Mouse (Mus musculus) urinary bladder, postnatal 36 days (tissue): ENCODE results near the gene Polr1c.

Experiments
- DNase-seq, 2 experiments: peaks; one replicate each; pipeline ENCODE4 v3.0.0; 2022; ENCODE audit warnings: low spot score in 2 of 2, mixed read lengths in 1 of 2

Gene Polr1c

DNA sequence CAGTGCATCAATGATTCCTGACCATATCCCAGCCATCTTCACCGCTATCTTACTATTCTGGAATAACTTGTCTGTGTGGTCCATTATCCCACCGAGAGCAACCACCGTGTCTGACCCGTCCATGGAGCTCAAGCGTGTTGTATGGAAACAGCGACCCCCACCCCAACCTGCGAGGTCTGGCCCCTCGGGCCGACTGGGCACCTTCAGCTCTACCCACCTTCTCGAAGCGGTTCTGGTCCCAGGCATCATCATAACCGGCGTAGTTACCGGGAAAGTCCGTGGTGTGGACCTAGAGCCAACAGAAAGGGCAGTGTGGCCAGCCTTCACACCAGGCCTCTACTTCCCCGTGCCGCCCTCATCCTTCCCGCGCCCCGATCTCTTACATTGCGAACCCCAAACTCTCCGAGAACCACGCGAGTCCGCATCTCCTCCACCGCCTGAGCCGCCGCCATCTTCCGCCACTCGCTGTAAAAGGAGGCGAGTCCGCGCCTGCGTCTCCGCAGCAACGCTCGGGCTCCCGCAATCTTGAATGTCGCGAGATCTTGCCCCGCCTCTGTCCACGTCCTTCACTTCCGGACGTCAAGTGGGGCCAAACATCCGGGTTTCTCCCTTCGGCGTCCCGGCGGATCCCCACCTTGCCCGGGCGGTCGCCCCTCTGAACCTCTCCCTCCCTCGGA, at the start of gene Polr1c, which contains the start of gene Yipf3:
Gene Polr1c, minus strand, starts transcription at position 543 of the 677 bp plus-strand sequence.
Gene Yipf3, plus strand, starts transcription at position 569 of the 677 bp plus-strand sequence.
- peak; percentile 93 to 96 for DNase-seq

DNA sequence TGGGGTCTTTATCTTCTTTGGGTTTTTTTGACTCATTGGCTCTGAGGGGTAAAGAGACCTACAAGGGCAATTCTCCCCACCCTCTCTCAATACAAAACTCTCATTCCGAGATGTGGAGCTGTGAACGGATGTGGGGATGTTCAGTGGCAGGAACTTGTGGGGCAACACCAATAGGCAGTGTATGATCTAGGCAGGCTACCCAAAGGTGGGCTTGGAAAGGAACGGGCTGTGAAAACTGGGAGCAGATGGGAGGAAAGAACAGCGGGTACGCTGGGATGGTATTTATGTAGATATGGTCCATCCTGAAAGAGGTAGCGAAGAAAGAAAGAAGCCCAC, 49.1 kb upstream of the Polr1c start:
- DNase-seq = no peak

DNA sequence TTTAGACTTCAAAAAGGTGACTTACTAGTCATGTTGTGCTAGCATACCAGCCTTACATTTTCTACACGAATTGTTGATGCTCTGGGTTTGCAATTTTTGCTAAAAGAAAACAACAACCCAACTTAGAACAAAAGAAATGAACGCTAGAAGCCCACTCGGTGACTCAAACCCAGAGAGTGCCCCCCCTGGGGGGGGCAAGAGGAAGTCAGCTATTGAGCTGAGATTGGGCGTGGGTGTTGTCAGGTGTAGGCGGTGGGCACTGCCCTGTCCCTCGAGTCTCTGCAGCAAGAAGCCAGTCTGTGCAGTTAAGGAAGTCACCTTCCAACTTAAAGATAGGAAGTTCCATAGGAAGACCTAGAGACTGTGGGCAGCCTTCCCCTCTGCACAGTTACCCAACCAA, 48.7 kb upstream of the Polr1c start:
- DNase-seq = no peak

DNA sequence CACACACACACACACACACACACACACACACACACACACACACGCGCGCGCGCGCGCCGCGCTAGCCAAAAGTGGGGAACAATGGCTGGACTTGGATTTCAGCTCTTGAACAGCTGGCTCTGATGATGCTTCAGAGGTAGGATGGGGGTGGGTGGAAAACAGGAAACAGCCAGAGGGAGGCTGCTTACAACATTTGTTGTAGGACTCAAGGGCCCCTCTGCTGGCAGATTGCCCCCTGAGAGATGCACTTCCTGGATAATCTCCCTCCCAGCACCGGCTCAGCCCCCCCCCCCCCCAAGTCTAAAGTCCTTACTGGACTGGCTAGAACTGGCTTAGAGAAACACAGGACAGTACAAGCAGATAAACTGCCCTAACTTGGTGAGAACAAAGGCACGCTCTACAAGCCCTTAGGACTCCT, 39.8 kb upstream of the Polr1c start:
- DNase-seq = no peak

DNA sequence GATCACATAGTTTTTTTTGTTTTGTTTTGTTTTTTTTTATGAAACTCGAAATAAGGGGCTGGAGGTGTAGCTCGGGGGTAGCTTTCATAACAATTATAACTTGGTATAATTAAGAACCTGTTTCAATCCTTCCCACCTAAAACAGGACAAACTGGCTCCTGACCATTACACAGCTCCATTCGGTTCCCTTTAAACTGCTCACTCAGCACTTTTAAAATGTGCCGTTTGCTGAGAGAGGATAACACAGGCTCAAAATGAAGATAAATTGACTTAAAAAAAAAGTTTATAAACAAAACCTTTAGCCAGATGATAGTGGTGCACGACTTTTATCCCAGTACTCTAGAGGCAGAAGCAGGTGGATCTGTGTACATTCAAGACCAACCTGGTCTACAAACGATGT, 37.6 kb upstream of the Polr1c start:
- DNase-seq = no peak

DNA sequence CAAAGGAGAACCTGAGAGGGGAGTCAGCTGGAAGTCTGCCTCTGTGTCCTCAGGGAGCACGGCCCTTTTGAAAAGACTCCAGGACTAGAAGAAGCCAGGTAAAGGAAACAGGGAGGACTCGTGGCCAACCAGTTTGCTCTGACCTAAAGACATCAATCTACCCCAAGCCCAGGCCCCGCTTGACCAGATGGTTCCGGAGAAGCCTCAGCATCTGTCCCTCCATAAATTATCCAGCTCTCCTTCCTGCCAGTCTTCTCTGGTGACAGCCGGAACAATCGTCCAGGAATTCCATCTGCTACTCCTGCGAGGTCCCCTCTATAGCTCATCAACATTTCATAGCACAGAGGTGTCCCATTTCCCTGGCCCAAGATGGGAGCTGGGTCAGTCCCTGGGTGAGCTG, 36.8 kb upstream of the Polr1c start:
- DNase-seq = no peak

DNA sequence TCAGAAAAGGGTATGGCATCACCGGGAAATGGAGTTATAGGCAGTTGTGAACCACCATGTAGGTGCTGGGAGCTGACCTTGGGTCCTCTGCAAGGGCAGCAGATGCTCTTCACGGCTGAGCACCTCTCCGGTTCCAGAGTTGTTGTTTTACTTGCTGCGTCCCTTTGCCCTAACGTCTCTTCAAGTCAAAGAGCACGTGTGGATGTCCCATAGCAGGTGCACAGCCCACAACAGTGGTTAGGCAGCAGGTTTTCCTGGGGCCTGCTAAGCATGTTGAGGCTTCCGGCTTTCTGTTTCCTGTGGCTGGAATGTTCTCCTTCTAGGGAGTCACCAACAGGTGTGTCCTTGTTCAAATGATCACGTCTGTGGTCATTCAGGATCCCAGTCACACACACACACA, 36.1 kb upstream of the Polr1c start:
- no peak for DNase-seq

DNA sequence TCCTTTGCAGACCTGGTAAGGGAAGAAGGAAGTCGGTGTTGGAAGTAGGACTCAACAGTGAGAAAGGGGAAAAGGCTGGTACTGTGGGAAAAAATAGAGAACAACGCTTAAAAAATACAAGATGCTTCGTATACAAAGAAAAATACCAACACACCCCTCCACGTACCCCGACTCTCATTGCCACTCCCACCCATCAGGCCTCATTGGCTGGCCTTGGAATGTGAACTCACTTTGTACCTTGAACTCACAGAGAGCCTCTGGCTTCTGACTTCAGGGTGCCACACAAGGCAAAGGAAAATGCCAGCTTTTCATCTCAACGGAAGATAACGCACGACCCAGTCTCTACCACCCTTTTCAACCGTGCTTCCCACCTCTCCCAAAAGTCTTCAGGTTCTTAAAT, 35.3 kb upstream of the Polr1c start:
- no peak for DNase-seq

DNA sequence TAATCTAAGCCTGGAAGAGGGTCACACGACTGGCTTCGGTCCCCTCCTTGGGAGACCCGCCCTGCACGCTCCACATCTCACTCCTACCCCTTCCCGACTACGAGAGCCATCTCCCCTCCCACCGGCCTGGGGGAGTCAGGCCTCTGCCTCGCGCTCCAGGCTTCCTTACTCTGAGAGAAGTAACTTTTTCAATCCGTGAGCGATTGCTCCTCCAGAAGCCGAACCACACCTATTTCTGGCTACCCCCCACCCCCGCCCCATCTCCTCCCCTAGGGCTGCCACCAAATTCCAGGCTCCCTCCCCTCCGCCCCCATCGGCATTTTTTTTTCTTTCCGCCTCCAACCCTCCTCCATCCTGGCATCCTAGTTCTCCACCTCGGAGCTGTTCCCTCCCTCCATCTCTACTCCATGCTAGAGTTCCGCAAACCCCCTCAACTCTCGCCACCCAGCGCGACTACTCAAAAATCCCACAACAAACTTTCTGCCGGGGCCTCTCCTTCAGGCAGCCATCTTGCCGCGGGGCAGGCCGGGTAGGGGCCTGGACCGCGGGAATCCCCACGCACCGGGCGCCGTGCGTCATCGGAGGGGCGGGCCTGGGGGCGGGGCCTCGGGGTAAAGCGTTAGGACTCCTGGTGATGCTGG, 34.7 kb upstream of the Polr1c start, which contains the start of gene Tjap1:
Gene Tjap1, minus strand, starts transcription at position 544 of the 641 bp plus-strand sequence.
- peak; percentile 76 to 87 for DNase-seq

DNA sequence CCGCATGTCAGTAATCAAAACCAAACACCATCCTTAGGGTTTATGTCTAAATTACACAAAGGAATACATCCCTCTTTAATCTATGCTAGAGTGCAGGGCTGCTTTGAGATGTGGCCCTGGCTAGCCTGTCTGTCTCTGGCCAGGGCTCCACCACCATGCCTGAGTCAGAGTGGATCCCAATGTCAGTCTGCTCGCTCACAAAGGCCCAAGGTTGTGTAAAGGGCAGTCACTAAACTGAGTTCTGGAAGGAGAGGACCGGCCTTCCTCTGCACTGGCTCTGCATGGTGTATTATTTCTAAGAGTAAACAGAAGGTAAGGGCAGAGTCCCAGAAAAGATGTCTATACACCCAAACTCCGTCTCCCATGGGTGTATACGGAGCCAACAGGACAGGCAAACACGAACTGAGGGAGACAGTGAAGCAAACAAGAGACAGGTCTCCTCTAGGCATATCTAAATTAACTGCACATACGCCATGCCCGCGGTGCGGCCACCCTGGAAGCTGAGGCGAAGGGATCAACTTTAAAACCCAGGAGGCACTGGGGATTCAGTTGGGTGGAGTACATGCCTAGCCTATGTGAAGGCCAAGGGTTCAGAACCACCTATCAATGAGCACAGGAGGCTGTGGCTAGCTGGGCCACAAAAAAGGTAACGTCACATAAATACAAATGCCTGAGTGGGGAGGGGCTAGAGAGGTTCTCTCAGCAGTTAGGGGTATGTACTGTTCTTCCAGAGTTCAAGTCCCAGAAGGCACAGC, 30.3 kb upstream of the Polr1c start:
- no peak for DNase-seq

DNA sequence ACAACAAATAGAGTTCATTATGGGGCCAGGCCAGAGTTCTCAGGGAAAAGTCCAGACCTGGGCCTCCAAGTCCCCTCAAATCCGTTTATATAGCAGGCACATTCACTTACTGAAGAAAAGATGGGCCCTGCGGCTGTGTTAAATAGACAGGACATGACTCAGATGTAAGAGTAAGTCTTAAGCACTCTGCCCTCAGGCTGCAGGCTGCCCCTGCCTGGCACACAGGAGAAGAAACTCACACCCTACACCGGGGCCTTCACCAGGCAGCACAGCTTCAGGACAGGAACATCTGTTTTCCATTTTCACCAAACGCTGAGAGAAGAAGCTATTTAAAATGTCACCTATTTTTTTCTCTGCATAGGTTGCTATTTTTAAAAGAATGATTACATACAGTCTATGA, 29.7 kb upstream of the Polr1c start:
- DNase-seq = no peak

DNA sequence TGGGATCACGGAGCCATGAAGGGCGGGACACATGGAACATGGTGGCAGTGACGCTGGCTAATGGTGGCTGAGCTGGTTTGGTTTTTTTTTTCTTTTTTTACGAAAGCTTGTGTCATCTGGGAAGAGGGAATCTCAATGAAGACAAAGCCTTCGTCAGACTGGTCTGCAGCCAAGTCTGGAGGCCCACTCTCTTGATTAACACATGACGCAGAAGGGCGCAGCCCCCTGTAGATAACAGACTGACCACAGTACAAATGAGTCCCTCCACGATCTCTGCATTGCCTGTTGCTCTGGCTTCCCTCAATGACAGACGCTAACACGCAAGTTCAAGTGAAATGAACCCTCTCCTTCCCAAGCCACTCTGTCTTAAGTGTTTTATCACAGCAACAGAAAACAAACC, 27.7 kb upstream of the Polr1c start:
- DNase-seq = no peak

DNA sequence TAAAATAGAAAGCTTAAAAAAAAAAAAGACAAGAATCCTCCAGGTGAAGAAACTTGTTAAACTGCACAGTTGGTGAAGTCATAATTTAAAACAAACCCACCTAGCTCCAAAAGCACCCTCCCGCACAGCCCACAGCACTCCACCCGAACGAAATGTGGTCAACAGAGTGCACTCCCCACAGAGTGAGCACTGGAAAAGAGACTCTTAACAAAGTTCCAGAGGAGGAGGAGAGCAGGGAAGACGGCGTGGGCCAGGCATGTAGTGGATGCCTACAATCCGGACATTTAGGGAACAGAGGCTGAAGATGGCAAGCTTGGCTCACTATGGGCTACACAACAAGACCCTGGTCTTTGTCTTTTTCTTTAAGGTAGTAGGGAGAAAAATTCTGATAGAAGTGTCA, 27.2 kb upstream of the Polr1c start:
- DNase-seq = no peak

DNA sequence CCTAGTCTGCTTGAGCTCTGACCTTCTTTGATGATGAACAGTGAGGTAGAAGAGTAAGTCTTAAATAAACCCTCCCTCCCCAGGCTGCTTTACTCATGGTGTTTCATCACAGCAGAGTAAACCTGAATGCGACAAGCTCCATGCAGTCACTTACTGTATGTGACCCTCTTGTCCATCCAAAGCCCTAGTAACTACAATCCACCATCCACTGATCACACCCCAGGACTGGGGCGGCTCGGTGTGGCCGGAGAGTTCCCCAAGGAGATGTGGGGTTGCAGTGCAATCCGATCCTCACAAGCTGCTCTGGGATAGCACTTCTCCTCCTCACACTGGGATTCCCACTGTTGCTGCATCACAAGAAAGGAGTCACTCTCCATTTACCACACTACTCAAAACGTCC, 26.6 kb upstream of the Polr1c start:
- no peak for DNase-seq

DNA sequence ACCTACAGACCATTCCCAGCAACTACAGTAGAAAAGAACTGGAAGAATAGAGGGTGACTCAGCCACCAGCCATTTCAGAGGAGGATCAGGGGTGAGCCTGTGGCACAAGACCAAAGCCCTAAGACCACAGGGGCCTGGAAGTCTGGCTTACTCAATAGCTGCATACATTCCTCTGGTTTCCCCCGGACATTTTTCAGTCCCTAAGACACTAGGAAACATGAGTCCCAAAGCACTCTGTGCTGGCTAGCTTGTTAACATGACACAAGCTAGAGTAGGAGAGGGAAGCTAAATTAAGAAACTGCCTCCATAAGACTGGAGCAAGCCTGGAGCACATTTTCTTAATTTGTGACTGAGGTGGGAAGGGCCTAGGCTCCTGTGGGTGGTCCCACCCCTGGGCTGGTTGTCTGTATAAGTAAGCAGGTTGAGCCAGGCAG, 26.0 kb upstream of the Polr1c start:
- no peak for DNase-seq

DNA sequence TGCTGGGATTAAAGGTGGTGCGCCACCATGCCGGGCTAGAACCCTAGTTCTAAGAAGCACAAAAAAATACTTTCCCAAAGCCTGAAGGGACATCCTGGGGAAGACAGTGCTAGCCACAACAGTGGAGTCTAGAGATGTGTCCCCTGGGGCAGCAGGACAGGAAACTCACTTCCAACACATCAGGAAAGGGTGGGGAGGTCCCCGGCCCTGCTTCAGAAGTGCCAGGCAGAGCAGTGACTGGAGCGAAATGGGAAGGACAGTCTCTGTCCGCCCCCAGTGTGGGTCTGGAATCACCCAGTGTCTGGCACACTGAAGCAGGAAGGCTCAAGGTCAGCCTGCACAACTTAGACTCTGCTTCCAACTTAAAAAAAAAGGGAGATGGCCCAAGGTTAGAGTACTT, 24.8 kb upstream of the Polr1c start:
- no peak for DNase-seq

DNA sequence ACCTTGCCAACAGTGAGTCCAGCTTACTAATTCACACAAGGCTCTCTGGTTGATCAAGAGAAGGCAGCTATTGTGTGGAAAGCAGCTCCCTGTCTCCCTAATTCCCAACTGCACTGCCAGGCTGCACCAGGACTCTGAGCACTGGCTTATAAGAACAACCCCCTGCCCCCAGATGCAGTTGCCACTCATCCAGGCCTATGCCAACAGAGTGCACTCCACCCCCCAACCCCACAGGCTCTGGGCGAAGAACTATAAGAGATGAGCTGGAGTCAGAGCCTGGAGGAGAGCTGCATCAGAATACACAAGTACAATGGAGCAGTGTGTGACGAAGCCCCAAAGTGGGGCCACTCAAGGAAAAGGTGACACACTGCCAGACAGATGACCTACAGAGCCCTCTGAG, 24.2 kb upstream of the Polr1c start:
- DNase-seq = no peak

DNA sequence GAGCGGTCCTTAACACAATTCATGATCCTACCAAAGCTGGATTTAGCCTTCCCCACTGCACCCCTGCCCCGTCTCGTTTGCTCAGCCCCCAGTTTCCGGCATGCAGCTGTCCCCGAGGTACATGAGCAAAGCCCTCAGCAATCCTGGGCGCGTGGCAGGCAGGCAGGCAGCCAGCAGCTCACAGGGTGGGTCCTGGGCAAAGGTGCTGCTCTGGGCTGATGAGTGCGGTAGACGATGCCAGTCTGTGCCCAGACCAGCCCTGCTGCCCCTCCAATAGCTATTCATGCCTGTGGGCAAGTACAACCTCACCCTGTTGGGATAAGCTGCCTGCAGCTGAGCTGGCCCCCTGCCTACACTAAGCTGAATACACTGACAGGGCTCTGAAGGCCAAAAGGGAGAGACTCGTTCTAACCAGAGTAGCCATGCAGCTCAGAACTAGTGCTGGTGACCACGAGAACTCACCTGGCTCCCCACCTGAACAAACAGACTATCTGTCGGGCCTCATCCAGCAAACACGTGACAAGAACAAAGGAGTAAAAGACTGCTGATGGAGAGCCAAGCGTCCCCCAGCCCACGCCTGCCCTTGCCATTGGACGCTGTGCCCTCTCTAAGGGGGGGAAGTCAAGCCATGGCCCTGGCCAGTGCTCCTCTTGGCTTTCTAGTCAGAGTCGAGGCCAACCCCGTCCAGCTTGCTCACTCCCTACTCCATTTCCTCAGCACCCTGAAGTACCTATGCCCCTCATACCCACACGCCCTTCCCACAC, 22.1 kb upstream of the Polr1c start:
- DNase-seq = peak; percentile 58 to 60

DNA sequence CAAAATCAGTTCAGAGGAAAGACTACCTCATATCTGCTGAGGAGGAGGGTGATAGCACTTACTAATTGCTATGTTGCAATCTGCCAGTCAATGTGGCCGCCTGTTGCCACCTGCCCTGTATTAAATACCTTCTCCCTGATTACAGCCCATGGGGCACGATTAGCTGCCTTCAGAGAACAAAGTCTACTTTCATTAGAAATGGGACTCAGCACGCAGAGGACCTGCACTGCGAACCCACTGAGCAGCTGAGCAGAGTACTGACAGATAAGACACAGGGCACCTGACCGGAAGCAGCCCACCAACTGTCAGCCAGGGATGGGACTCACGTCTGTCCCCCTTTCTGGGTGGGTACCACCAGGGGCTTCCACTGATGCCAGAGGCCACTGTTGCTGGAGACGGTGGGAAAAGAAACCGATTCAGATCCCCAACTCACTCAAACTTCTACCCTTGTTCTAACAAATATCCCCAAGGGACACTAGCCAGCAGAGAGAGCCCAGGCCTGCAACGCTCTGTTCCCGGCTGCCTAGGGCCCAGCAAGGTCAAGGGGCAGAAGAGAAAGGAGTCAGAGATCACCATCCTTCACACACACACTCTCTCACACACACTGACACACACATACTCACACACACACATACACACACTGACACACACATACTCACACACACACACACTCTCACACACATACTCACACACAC, 20.3 kb upstream of the Polr1c start:
- no peak for DNase-seq

DNA sequence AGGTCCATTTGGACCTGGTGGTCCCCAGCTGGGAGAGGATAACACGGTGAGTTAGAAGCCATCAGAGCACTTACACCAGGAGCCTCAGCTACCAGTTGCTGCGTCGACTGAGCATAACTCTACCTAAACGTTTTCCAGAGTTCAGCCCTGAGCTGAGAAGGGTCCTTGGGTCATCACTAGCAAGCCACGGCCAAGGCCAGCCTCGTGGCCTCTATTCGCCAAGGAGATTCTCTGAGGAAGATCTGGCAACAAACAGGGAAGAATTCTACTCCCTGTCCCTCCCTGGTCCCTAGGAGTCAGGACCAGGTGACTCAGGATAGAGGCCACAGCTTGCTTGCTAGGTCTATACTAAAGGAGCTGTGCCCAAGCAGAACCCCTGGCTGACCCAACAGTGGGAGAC, 19.7 kb upstream of the Polr1c start:
- no peak for DNase-seq

DNA sequence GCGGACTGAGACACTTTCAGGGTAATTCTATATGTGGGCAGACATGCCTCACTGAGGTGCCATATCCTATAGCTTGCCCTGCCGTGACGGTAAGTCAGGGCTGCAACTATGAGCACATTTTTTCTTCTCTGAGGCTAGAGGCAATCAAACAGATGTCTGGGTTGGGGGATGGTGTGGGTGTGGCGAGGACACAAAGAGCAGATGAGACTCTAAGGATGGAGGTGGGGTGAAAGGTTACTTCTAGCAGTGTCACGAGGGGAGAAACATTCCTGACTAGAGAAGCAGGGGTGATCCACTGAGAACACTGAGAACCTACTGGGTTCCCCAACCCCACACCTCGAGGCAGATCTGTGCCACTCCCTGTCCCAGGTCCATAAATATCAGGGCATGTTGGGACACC, 19.1 kb upstream of the Polr1c start:
- DNase-seq = no peak
